Mouse (Mus musculus): ENCODE measurements around the gene Ddi2.

Ddi2 gene

DNA sequence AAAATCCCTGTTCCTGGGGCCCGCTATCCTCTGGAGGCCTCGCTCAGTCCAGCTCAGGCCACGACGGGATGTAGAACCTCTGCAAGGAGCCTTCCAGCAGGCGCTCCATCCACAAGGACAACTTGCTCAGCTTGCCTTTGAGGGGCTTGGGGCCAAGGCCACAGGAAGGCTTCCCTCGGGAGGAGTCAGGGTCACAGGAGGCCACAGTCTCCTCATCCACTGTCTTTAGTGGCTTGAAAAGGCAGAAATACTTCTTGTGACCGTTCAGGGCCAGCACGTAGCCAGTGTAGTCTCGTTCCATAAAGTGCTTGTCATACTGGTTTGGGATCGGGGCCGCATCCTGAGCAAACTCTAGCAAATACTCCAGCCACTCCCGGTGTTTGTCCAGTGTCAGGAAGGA, 40.3 kb upstream of the Ddi2 start:
- peaks cover 63% of the 10 kb centered on the region for H3K36me3 ChIP-seq (ENCODE audit: insufficient read depth, low read length)
- no peaks in the 10 kb centered on the region for H3K27me3 ChIP-seq (ENCODE audit: insufficient read depth, low read length)
- no peak overlapping the region for H3K4me3 ChIP-seq (replicated peaks; ENCODE audit: low read length)
- H3K9me3 ChIP-seq (ENCODE audit: low read length) = no peaks in the 10 kb centered on the region
- TF ChIP-seq CTCF (conservative IDR thresholded peaks at IDR 0.05; ENCODE audit: low read length) (no peak), POU5F1 (IDR thresholded peaks at IDR 0.05; ENCODE audit: borderline replicate concordance, low read length) (no peak), NANOG (IDR thresholded peaks at IDR 0.05; ENCODE audit: borderline replicate concordance, low read length) (no peak)
- peaks cover 34% of the 10 kb centered on the region for H3K4me1 ChIP-seq (replicated peaks; ENCODE audit: low read depth, low read length)

DNA sequence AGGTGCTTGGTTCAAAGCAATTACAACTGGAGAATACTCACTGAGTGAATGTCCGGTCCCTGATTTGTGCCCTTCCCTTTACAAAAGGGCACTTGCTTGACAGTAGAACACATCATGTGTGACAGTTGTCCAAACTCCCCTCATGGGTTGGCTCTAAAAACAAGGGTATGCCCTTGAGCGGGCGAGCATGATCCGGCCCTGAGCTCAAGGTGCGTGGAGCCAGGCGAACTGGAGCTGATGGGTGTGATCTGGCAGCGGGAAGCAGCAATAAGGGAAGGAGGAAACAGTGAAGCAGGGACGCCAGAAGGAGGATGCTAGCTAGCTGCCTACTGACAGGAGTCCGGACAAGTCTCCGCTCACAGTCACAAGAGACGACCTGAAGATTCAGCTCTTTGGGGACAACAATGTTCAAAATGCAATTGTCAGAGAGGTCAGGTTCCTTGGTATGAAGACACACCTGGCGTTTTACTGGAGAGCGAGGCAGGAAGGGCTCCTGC, 38.9 kb upstream of the Ddi2 start:
- TF ChIP-seq NANOG (IDR thresholded peaks at IDR 0.05; ENCODE audit: borderline replicate concordance, low read length) (no peak), CTCF (conservative IDR thresholded peaks at IDR 0.05; ENCODE audit: low read length) (no peak), POU5F1 (IDR thresholded peaks at IDR 0.05; ENCODE audit: borderline replicate concordance, low read length) (no peak)
- no peaks in the 10 kb centered on the region for H3K9me3 ChIP-seq (ENCODE audit: low read length)

GRCm38 (mm10) chr4:141760942-141761341, 37.7 kb upstream of the Ddi2 start:
- TF ChIP-seq CTCF (conservative IDR thresholded peaks at IDR 0.05; ENCODE audit: low read length) (no peak), POU5F1 (IDR thresholded peaks at IDR 0.05; ENCODE audit: borderline replicate concordance, low read length) (no peak), NANOG (IDR thresholded peaks at IDR 0.05; ENCODE audit: borderline replicate concordance, low read length) (no peak)
- Histone ChIP-seq H3K27me3 (ENCODE audit: insufficient read depth, low read length) (no peaks in the 10 kb centered on the region), H3K9me3 (ENCODE audit: low read length) (no peaks in the 10 kb centered on the region), H3K4me1 (replicated peaks; ENCODE audit: low read depth, low read length) (peaks cover 9% of the 10 kb centered on the region), H3K4me3 (replicated peaks; ENCODE audit: low read length) (no peak overlapping the region), H3K36me3 (ENCODE audit: insufficient read depth, low read length) (peaks cover 45% of the 10 kb centered on the region)

More for the DNA sequence above, 38.9 kb upstream of the Ddi2 start:
- Histone ChIP-seq H3K4me3 (replicated peaks; ENCODE audit: low read length) (no peak overlapping the region), H3K4me1 (replicated peaks; ENCODE audit: low read depth, low read length) (peaks cover 21% of the 10 kb centered on the region), H3K27me3 (ENCODE audit: insufficient read depth, low read length) (no peaks in the 10 kb centered on the region), H3K36me3 (ENCODE audit: insufficient read depth, low read length) (peaks cover 57% of the 10 kb centered on the region)

GRCm38 (mm10) chr4:141758874-141759542, 35.8 kb upstream of the Ddi2 start:
- H3K27me3 ChIP-seq (ENCODE audit: insufficient read depth, low read length) = no peaks in the 10 kb centered on the region
- no peaks in the 10 kb centered on the region for H3K9me3 ChIP-seq (ENCODE audit: low read length)
- H3K4me1 ChIP-seq (replicated peaks; ENCODE audit: low read depth, low read length) = peaks cover 9% of the 10 kb centered on the region
- no peak overlapping the region for H3K4me3 ChIP-seq (replicated peaks; ENCODE audit: low read length)
- peaks cover 29% of the 10 kb centered on the region for H3K36me3 ChIP-seq (ENCODE audit: insufficient read depth, low read length)
- TF ChIP-seq POU5F1 (IDR thresholded peaks at IDR 0.05; ENCODE audit: borderline replicate concordance, low read length) (no peak), NANOG (IDR thresholded peaks at IDR 0.05; ENCODE audit: borderline replicate concordance, low read length) (no peak), CTCF (conservative IDR thresholded peaks at IDR 0.05; ENCODE audit: low read length) (no peak)

- no peak overlapping the region for H3K4me3 ChIP-seq (replicated peaks; ENCODE audit: low read length)
- H3K36me3 ChIP-seq (ENCODE audit: insufficient read depth, low read length) = peaks cover 11% of the 10 kb centered on the region
- H3K27me3 ChIP-seq (ENCODE audit: insufficient read depth, low read length) = no peaks in the 10 kb centered on the region
- H3K9me3 ChIP-seq (ENCODE audit: low read length) = no peaks in the 10 kb centered on the region
- peaks cover 17% of the 10 kb centered on the region for H3K4me1 ChIP-seq (replicated peaks; ENCODE audit: low read depth, low read length)
- TF ChIP-seq POU5F1 (IDR thresholded peaks at IDR 0.05; ENCODE audit: borderline replicate concordance, low read length) (no peak), NANOG (IDR thresholded peaks at IDR 0.05; ENCODE audit: borderline replicate concordance, low read length) (no peak), CTCF (conservative IDR thresholded peaks at IDR 0.05; ENCODE audit: low read length) (no peak)
These were observed 33.9 kb upstream of the Ddi2 start for GRCm38 (mm10) chr4:141757124-141757523.

DNA sequence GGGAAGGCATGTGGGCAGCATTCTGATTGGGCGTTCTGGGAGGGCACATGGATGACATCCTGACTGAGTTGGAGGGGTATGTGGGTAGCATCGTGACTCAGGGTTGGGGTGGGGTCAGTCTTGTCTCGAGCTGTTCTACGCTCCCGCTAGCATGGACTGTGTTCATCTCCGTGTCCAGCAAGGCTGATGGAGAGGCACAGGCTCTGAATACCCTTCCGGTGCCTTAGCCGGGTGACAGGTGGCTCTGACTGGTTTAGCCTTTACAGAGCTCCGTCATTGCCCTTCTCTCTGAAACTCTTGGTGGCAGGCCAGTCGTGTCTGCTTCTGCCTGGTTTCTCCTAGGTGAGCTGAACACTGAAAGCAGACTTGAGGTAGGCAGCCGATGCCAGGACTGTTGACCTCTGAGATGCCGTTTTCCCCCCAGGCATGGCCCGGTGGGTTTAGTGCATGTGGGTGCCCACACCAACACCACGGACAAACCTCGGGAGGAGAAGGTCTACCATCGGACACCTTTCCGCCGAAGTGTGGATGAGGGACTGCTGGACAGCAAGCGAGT, 32.2 kb upstream of the Ddi2 start:
- Histone ChIP-seq H3K36me3 (ENCODE audit: insufficient read depth, low read length) (no peaks in the 10 kb centered on the region), H3K4me3 (replicated peaks; ENCODE audit: low read length) (no peak overlapping the region), H3K4me1 (replicated peaks; ENCODE audit: low read depth, low read length) (peaks cover 25% of the 10 kb centered on the region), H3K9me3 (ENCODE audit: low read length) (no peaks in the 10 kb centered on the region), H3K27me3 (ENCODE audit: insufficient read depth, low read length) (no peaks in the 10 kb centered on the region)
- no peak for TF ChIP-seq CTCF (conservative IDR thresholded peaks at IDR 0.05; ENCODE audit: low read length)
- TF ChIP-seq POU5F1 (IDR thresholded peaks at IDR 0.05; ENCODE audit: borderline replicate concordance, low read length) = no peak
- no peak for TF ChIP-seq NANOG (IDR thresholded peaks at IDR 0.05; ENCODE audit: borderline replicate concordance, low read length)

GRCm38 (mm10) chr4:141752076-141752421, 28.8 kb upstream of the Ddi2 start:
- no peaks in the 10 kb centered on the region for H3K9me3 ChIP-seq (ENCODE audit: low read length)
- H3K27me3 ChIP-seq (ENCODE audit: insufficient read depth, low read length) = no peaks in the 10 kb centered on the region
- H3K4me3 ChIP-seq (replicated peaks; ENCODE audit: low read length) = peak overlapping the region; percentile 24; the same call in 1 of the 2 replicates
- H3K4me1 ChIP-seq (replicated peaks; ENCODE audit: low read depth, low read length) = peaks cover 33% of the 10 kb centered on the region
- no peaks in the 10 kb centered on the region for H3K36me3 ChIP-seq (ENCODE audit: insufficient read depth, low read length)
- no peak for TF ChIP-seq NANOG (IDR thresholded peaks at IDR 0.05; ENCODE audit: borderline replicate concordance, low read length)
- no peak for TF ChIP-seq POU5F1 (IDR thresholded peaks at IDR 0.05; ENCODE audit: borderline replicate concordance, low read length)
- TF ChIP-seq CTCF (conservative IDR thresholded peaks at IDR 0.05; ENCODE audit: low read length) = no peak

DNA sequence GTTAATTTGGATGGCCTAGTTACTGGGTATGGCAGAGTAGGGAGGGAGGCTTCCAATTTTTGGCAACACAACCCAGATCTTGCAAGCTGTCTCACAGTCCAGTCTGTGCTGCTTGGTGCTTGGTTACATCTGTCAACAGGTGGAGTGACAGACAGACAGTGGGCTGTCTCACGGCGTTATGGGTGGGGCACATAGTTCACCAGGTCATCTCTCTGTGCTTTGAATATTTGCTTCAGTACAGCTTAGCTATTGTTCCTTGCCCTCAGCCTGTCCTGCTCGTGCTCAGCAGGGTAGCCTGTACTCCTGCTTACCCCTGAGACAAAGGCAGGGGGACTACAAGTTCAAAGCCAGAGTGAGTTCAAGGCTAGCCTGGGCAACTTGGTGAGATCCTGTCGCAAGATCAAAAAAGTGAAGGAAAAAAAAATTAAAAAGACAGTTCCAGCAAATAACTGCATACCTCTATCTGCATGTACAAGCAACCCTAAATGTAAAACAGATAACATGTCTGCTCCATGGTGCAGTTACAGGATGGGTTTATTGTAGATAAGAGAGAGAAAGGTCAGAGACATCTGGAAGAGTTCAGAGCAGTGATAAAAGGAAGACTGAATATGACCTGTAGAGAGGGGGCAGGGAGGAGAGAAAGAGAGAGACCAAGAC, 28.3 kb upstream of the Ddi2 start:
- Histone ChIP-seq H3K4me1 (replicated peaks; ENCODE audit: low read depth, low read length) (peaks cover 38% of the 10 kb centered on the region), H3K4me3 (replicated peaks; ENCODE audit: low read length) (peak overlapping the region; percentile 24; the same call in 1 of the 2 replicates), H3K27me3 (ENCODE audit: insufficient read depth, low read length) (no peaks in the 10 kb centered on the region; the same call in 1 of the 2 replicates), H3K9me3 (ENCODE audit: low read length) (no peaks in the 10 kb centered on the region), H3K36me3 (ENCODE audit: insufficient read depth, low read length) (no peaks in the 10 kb centered on the region)
- TF ChIP-seq CTCF (conservative IDR thresholded peaks at IDR 0.05; ENCODE audit: low read length) (no peak), NANOG (IDR thresholded peaks at IDR 0.05; ENCODE audit: borderline replicate concordance, low read length) (no peak), POU5F1 (IDR thresholded peaks at IDR 0.05; ENCODE audit: borderline replicate concordance, low read length) (no peak)

Measured in E14TG2a.4 (cell line).